Mouse (Mus musculus): Measurements from ENCODE around the gene Ldlrad3.

DNA sequence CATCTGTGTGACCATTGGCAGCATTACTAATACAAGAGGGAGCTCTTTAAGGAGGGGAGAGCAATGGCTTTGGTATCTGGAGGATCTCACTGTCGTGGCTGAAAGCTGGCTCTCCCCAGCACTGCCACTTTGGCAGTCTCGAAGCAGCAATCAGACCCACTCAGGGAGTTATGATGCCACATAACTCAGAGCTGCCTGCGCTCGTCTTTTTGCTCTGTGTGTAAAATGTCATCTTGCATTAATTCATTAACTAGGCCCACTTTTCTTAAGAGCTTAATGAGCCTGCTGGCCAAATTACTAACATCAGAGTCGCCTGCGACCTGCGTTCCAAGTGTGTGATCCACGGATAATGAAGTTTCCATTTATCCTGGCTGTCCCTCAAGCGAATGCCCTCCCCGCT, 230.1 kb downstream of the Ldlrad3 start:
- TF ChIP-seq USF1 (IDR thresholded peaks at IDR 0.05; ENCODE audit: low read depth) (no peak), CTCF (IDR thresholded peaks at IDR 0.05; ENCODE audit: control insufficient read depth, insufficient read depth, insufficient read length) (no peak)
